Mouse (Mus musculus) adrenal gland, adult 18-20 months (tissue): ENCODE measurements around the gene Gm12887. TPM values are rescaled to one million over a fixed set of nuclear protein-coding genes. Genes with fewer than 3 reads are reported as not detected.

Experiments used
- DNase-seq, 2 experiments: peaks; one replicate each; pipeline ENCODE4 v3.0.0; 2021 to 2022; ENCODE audit warnings: low spot score in 2 of 2
- long read RNA-seq, 2 experiments: library from polyadenylated mRNA; stranded (forward); transcript quantifications; one replicate each; pipeline ENCODE4 v2.0.0; 2021
- total RNA-seq, 2 experiments: library from RNA; stranded (reverse); gene quantifications; 1 replicate in 1 of 2; 2 replicates in 1 of 2; pipeline ENCODE4 v1.2.3; 2021

The Gm12887 gene
- total RNA-seq = not detected
- long read RNA-seq, experiment 1 = 0 reads
- long read RNA-seq, experiment 2 = 0 reads

GRCm38 (mm10) chr4:121622003-121622402 lies at the start of gene Gm12887:
Gene Gm12887, minus strand, starts transcription at chr4:121622103.
- DNase-seq = no peak

GRCm38 (mm10) chr4:121657040-121657439 lies 35.1 kb upstream of the Gm12887 start:
- no peak for DNase-seq

Other genes starting within 250 kb of the Gm12887 start
- gene Gm12886, start 199.0 kb downstream of the Gm12887 start, total RNA-seq = not detected